Mouse (Mus musculus): ENCODE results near the gene Slc22a4. TPM values are rescaled to one million over a fixed set of nuclear protein-coding genes. Genes with fewer than 3 reads are reported as not detected.
A peak's percentile ranks its signal among the peaks of the same experiment; 100 is the strongest.
"Not testable (repeated sequence)": the region's sequence is repeated elsewhere in the genome, so short reads cannot be mapped to it uniquely, and the experiment has no call there.

The Slc22a4 gene
- polyA plus RNA-seq, 1 experiment: 1.2 TPM

DNA sequence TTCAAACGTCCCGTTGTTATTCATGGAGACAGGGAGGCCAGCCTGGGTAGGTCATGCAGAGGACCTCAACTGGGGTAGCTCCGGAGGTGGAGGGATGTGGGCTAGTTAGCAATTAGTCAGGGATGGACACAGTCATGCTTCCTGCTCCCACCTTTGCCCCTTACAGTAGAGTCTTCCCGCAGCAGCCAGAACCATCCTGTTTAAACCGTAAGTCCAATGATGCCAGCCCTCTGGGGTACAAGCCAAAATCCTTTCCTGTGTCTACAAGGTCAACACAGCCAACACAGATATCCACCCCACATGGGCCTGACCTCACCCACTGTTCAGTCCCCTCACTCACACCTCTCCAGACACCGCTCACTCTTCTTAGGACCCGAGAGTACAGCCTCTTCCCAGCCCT is 23.3 kb upstream of the Slc22a4 start:
- Histone ChIP-seq H3K27me3 (ENCODE audit: control insufficient read depth, insufficient read depth, low read length) (no peaks in the 10 kb centered on the region), H3K4me1 (replicated peaks; ENCODE audit: control insufficient read depth, insufficient read depth, low read length) (no peaks in the 10 kb centered on the region; the same call in 1 of the 2 replicates), H3K36me3 (ENCODE audit: control insufficient read depth, insufficient read depth, low read length) (no peaks in the 10 kb centered on the region), H3K4me3 (ENCODE audit: control insufficient read depth, insufficient read depth, low read length) (no peak overlapping the region), H3K27ac (ENCODE audit: control insufficient read depth, insufficient read depth, low read length) (no peak overlapping the region)
- no peak for DNase-seq
- TF ChIP-seq CTCF (IDR thresholded peaks at IDR 0.05; ENCODE audit: borderline replicate concordance, control insufficient read depth, extremely low read depth, insufficient read depth, low read length, poor library complexity) (no peak), POLR2A (IDR thresholded peaks at IDR 0.05; ENCODE audit: control insufficient read depth, extremely low read depth, insufficient read depth, low read length, poor library complexity) (no peak)
- WGBS: 87% methylated on average over 7 of the region's 7 CpGs

DNA sequence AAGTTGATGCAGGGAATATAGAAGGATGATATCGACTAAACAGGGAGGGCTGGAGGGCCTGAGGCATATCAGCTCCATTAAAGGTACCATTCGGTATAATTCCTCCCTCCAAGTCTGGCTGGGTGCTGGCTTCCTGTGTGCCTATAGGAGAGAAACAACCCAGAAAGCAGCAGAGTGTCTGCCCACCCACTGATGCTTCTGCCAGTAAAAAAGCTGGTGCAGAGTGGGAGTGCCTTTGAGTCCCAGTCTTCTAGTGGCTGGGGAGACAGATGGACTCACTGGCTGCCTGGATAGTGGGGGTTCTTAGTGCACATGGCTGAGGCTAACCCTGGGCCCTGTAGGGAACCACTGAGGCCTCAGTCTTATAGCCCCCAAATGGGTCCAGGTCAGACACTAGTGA is 22.3 kb upstream of the Slc22a4 start:
- no peak for DNase-seq
- 93% methylated on average over 2 of the region's 2 CpGs for WGBS
- Histone ChIP-seq H3K27me3 (ENCODE audit: control insufficient read depth, insufficient read depth, low read length) (no peaks in the 10 kb centered on the region), H3K27ac (ENCODE audit: control insufficient read depth, insufficient read depth, low read length) (no peak overlapping the region), H3K36me3 (ENCODE audit: control insufficient read depth, insufficient read depth, low read length) (no peaks in the 10 kb centered on the region), H3K4me3 (ENCODE audit: control insufficient read depth, insufficient read depth, low read length) (no peak overlapping the region), H3K4me1 (replicated peaks; ENCODE audit: control insufficient read depth, insufficient read depth, low read length) (no peaks in the 10 kb centered on the region; the same call in 1 of the 2 replicates)
- TF ChIP-seq CTCF (IDR thresholded peaks at IDR 0.05; ENCODE audit: borderline replicate concordance, control insufficient read depth, extremely low read depth, insufficient read depth, low read length, poor library complexity) (no peak), POLR2A (IDR thresholded peaks at IDR 0.05; ENCODE audit: control insufficient read depth, extremely low read depth, insufficient read depth, low read length, poor library complexity) (no peak)

DNA sequence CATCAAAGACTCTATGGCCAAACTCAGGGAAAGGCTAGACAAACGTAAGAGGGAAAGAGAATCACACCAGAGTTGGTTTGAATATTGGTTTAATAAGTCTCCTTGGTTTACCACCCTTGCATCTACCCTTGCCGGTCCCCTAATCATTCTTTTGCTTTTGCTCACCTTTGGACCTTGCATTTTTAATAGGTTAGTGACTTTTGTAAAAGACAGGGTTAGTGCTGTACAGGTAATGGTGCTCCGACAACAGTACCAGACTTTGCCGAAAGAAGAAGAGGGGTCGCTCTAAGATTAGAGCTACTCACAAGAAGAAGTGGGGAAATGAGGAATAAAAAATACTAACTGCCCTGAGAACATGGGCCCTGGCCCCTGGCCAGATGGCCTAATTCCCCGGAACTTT is 12.8 kb upstream of the Slc22a4 start:
- no peak for DNase-seq
- no peaks in the 10 kb centered on the region for H3K4me1 ChIP-seq (replicated peaks; ENCODE audit: control insufficient read depth, insufficient read depth, low read length)
- TF ChIP-seq CTCF (IDR thresholded peaks at IDR 0.05; ENCODE audit: borderline replicate concordance, control insufficient read depth, extremely low read depth, insufficient read depth, low read length, poor library complexity) (no peak), POLR2A (IDR thresholded peaks at IDR 0.05; ENCODE audit: control insufficient read depth, extremely low read depth, insufficient read depth, low read length, poor library complexity) (no peak)
- 97% methylated on average over 6 of the region's 6 CpGs for WGBS
- H3K36me3 ChIP-seq (ENCODE audit: control insufficient read depth, insufficient read depth, low read length): no peaks in the 10 kb centered on the region
- no peak overlapping the region for H3K27ac ChIP-seq (ENCODE audit: control insufficient read depth, insufficient read depth, low read length)
- no peak overlapping the region for H3K4me3 ChIP-seq (ENCODE audit: control insufficient read depth, insufficient read depth, low read length)
- H3K27me3 ChIP-seq (ENCODE audit: control insufficient read depth, insufficient read depth, low read length): no peaks in the 10 kb centered on the region

- DNase-seq; H3K4me3 ChIP-seq (ENCODE audit: control insufficient read depth, insufficient read depth, low read length); H3K27ac ChIP-seq (ENCODE audit: control insufficient read depth, insufficient read depth, low read length); H3K4me1 ChIP-seq (replicated peaks; ENCODE audit: control insufficient read depth, insufficient read depth, low read length); H3K36me3 ChIP-seq (ENCODE audit: control insufficient read depth, insufficient read depth, low read length); H3K27me3 ChIP-seq (ENCODE audit: control insufficient read depth, insufficient read depth, low read length): not testable (repeated sequence)
- WGBS: 100% methylated on average over 1 of the region's 3 CpGs
These were observed 5.0 kb upstream of the Slc22a4 start for GRCm38 (mm10) chr11:54032872-54033271.

DNA sequence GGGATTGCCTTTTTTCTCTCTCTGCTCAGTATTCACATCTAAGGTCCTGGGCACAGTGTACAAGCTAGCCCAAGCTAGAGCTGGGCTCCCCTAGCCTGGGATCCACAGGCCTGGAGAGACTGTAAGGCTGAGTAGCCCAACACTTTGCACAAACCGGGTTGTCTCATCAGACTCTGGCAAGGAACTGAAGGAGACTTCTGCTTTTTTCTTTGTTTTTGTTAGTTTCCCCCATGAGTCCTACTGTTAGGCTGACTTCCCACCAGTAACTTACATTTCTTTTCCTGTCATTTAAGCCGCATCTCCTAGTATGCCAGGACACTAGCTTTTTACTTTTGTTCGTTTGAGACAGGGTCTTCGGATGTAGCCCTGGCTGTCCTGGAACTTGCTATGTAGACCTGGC is 1.1 kb upstream of the Slc22a4 start:
- no peak for TF ChIP-seq CTCF (IDR thresholded peaks at IDR 0.05; ENCODE audit: borderline replicate concordance, control insufficient read depth, extremely low read depth, insufficient read depth, low read length, poor library complexity)
- no peak for TF ChIP-seq POLR2A (IDR thresholded peaks at IDR 0.05; ENCODE audit: control insufficient read depth, extremely low read depth, insufficient read depth, low read length, poor library complexity)
- Histone ChIP-seq H3K4me3 (ENCODE audit: control insufficient read depth, insufficient read depth, low read length) (no peak overlapping the region), H3K4me1 (replicated peaks; ENCODE audit: control insufficient read depth, insufficient read depth, low read length) (peaks cover 11% of the 10 kb centered on the region; the same call in 1 of the 2 replicates), H3K27ac (ENCODE audit: control insufficient read depth, insufficient read depth, low read length) (no peak overlapping the region), H3K36me3 (ENCODE audit: control insufficient read depth, insufficient read depth, low read length) (no peaks in the 10 kb centered on the region), H3K27me3 (ENCODE audit: control insufficient read depth, insufficient read depth, low read length) (peaks cover 8% of the 10 kb centered on the region; the same call in 1 of the 2 replicates)
- DNase-seq: no peak
- 28% methylated on average over 4 of the region's 4 CpGs for WGBS

DNA sequence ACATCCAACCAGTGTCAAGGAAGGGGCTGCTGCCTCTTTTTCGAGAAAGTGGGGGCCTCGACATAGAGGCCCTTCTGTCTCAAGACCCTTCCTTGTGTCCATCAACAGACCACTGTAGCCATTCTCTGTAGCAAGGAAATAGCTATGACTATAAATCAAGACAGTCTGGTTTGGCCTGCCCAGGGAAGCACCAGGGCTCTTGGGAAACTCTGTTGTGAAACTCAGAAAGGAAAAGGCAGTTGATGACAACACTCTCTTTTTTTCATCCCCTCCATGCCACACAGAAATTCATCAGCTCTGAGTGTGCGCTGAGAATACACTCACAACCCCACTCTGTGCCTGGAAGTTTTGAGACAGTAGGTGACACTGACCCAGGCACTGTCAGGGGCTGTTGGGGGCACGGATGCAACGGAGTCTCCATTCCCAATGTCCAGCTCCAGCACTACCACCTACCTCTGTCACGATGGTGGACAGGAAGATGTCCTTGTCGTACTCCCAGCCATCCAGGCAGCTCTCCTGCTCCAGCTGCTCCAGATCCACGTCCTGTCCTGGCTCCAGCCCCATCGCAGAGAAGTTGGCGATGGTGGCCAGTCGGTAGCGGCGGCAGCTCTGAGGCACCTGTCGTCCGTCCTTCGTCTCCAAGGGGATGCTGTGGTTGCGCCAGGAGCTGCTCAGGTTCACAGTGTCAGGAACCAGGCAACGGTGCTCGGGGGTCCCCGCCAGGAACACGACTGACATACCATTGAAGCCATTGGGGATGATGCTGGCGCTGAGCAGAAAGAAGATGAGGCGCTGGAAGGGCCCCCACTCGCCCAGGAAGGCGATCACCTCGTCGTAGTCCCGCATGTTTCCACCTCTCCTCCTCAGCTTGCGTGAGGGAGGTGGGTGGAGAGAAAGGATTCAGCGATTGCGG is 503 bp downstream of the Slc22a4 start:
- peaks cover 8% of the 10 kb centered on the region; the same call in 1 of the 2 replicates for H3K27me3 ChIP-seq (ENCODE audit: control insufficient read depth, insufficient read depth, low read length)
- WGBS: 53% methylated on average over 31 of the region's 31 CpGs
- DNase-seq: no peak
- no peaks in the 10 kb centered on the region for H3K36me3 ChIP-seq (ENCODE audit: control insufficient read depth, insufficient read depth, low read length)
- peak overlapping the region; percentile 31 for H3K4me3 ChIP-seq (ENCODE audit: control insufficient read depth, insufficient read depth, low read length)
- peaks cover 11% of the 10 kb centered on the region; the same call in 1 of the 2 replicates for H3K4me1 ChIP-seq (replicated peaks; ENCODE audit: control insufficient read depth, insufficient read depth, low read length)
- H3K27ac ChIP-seq (ENCODE audit: control insufficient read depth, insufficient read depth, low read length): no peak overlapping the region
- no peak for TF ChIP-seq POLR2A (IDR thresholded peaks at IDR 0.05; ENCODE audit: control insufficient read depth, extremely low read depth, insufficient read depth, low read length, poor library complexity)
- no peak for TF ChIP-seq CTCF (IDR thresholded peaks at IDR 0.05; ENCODE audit: borderline replicate concordance, control insufficient read depth, extremely low read depth, insufficient read depth, low read length, poor library complexity)

Data from thymus, adult 2 months (tissue).